Mouse (Mus musculus) heart, adult 2 months (tissue): ENCODE data around the gene Zfp600.
"Not testable (repeated sequence)": the region's sequence is repeated elsewhere in the genome, so short reads cannot be mapped to it uniquely, and the experiment has no call there.

ENCODE experiments used
- CTCF ChIP-seq: fragments of 200-600 bp; IDR thresholded peaks from 2 replicates; pipeline ENCODE4 v1.8.1; 2022; ENCODE audit warnings: antibody characterized with exemption, mild to moderate bottlenecking, moderate library complexity
- POLR2A ChIP-seq: fragments of 200-500 bp; IDR thresholded peaks from 2 replicates; pipeline ENCODE4 v1.6.1; 2011; ENCODE audit warnings: mild to moderate bottlenecking, low read depth, low read length, control low read depth; ENCODE audit not compliant: insufficient read depth

DNA sequence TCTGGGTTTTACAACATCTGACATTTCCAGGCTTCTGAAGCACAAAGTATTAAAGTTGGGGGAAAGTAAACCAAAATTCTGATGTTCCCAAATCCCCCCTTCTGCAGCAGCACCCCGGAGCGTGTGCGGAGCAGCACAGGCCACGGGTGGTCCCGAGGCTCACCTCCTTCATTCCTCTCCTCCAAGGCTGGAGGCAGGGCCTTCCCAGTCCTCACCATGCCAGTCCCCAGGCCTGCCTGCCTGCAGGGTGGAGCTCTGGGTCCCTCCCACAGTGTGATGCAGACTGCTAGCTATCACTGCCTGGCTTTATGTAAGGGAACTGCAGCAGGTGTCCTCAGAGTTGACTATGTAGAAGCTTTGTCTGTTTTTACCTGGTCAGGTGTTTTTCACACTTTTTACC is 85.5 kb downstream of the Zfp600 start:
- not testable (repeated sequence) for TF ChIP-seq CTCF, POLR2A
